In the genomic region with DNA sequence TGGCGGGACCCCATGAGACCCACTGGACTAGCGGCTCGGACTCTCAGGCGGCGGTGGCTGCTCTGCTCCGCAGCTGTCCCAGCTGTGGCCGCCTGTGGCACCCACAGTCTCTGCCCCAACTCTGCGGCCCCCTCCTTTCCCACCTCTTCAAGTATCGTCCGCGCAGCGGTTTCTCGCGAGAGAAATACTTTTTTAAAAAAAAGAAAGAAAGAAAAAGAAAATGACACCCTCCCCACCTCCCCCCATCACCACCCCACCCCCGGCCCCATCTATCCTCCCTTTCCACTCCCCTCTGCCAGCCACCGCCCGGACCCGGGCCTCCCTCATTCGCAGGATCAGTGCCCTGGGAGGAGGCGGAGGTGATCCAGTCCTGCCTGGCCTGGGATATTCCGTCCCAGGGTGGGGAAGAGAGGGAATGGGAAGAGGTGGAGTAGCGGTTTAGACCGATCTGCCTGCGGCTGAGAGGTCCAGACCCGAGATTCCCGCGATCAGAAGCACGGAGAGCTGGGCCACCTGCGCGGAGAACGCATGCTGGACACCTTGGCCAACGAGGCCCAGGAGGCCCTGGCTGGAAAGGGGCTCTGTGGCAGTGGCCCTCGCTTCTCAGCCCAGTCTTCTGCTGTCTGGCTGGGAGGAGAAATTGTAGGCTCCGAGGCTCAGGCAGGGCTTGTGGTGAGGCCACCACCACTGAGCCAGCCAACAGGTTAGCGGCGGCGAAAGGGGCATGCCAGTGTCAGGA, we compare ENCODE assay signal across 8 mouse cellular contexts. TPM values are rescaled to one million over a fixed set of nuclear protein-coding genes. Genes with fewer than 3 reads are reported as not detected.
DNase-seq lines count a peak whose midpoint lies in the region; ATAC-seq and TF ChIP-seq lines count a peak whose summit lies in the region.

No protein-coding gene starts in this region.

- peak overlapping the region; percentile 58 for H3K4me3 ChIP-seq in forebrain, postnatal 0 days (ENCODE audit: low read depth, low read length)
- peak overlapping the region; percentile 75 for H3K4me3 ChIP-seq in hindbrain, embryonic 15.5 days
- H3K4me3 ChIP-seq in liver, embryonic 15.5 days (replicated peaks), result peak overlapping the region; percentile 35
- H3K4me3 ChIP-seq in neural tube, embryonic 13.5 days, result peak overlapping the region; percentile 76

- peaks cover 13% of the 10 kb centered on the region; the same call in 1 of the 2 replicates for H3K4me1 ChIP-seq in forebrain, postnatal 0 days (ENCODE audit: insufficient read depth)
- H3K4me1 ChIP-seq in hindbrain, embryonic 15.5 days (replicated peaks), result peaks cover 18% of the 10 kb centered on the region
- H3K4me1 ChIP-seq in liver, embryonic 15.5 days (replicated peaks), result no peaks in the 10 kb centered on the region
- peaks cover 19% of the 10 kb centered on the region for H3K4me1 ChIP-seq in neural tube, embryonic 13.5 days (replicated peaks)

- H3K27ac ChIP-seq in forebrain, postnatal 0 days (ENCODE audit: low read depth, low read length), result peak overlapping the region; percentile 77
- peak overlapping the region; percentile 70 for H3K27ac ChIP-seq in hindbrain, embryonic 15.5 days (replicated peaks)
- H3K27ac ChIP-seq in liver, embryonic 15.5 days (replicated peaks), result no peak overlapping the region
- H3K27ac ChIP-seq in neural tube, embryonic 13.5 days (replicated peaks), result peak overlapping the region; percentile 55

- peak overlapping the region; percentile 79 for H3K4me2 ChIP-seq in forebrain, postnatal 0 days (ENCODE audit: low read depth)
- peak overlapping the region; percentile 94 for H3K4me2 ChIP-seq in hindbrain, embryonic 15.5 days
- H3K4me2 ChIP-seq in liver, embryonic 15.5 days, result peak overlapping the region; percentile 47
- peak overlapping the region; percentile 98 for H3K4me2 ChIP-seq in neural tube, embryonic 13.5 days

- peak; percentile 92 for ATAC-seq in forebrain, postnatal 0 days
- ATAC-seq in hindbrain, embryonic 15.5 days (ENCODE audit: low FRiP score, low read depth), result peak; percentile 88
- peak; percentile 47 for ATAC-seq in liver, embryonic 15.5 days (ENCODE audit: insufficient read depth)
- ATAC-seq in neural tube, embryonic 13.5 days (ENCODE audit: low read depth), result peak; percentile 90
- no peak for ATAC-seq in erythroid progenitor cell, adult 5-6 weeks (replicated peaks; ENCODE audit: low FRiP score, poor library complexity, severe bottlenecking)

- peak; percentile 34 to 35 for DNase-seq in cerebellum, postnatal 25 days
- no peak for DNase-seq in cerebellum, adult 9-11 months
- peak; percentile 42 for DNase-seq in adrenal gland, postnatal 25 days
- peak; percentile 85 for DNase-seq in forebrain, postnatal 0 days

- TF ChIP-seq CTCF in forebrain, postnatal 0 days (IDR thresholded peaks at IDR 0.05; ENCODE audit: low read depth), result no peak

- H3K9me3 ChIP-seq in forebrain, postnatal 0 days (ENCODE audit: low read length), result no peaks in the 10 kb centered on the region
- H3K9me3 ChIP-seq in hindbrain, embryonic 15.5 days, result no peaks in the 10 kb centered on the region
- no peaks in the 10 kb centered on the region for H3K9me3 ChIP-seq in liver, embryonic 15.5 days (replicated peaks)
- no peaks in the 10 kb centered on the region for H3K9me3 ChIP-seq in neural tube, embryonic 13.5 days

- no peaks in the 10 kb centered on the region for H3K36me3 ChIP-seq in forebrain, postnatal 0 days (ENCODE audit: insufficient read depth)
- no peaks in the 10 kb centered on the region for H3K36me3 ChIP-seq in hindbrain, embryonic 15.5 days
- H3K36me3 ChIP-seq in liver, embryonic 15.5 days (replicated peaks), result no peaks in the 10 kb centered on the region
- H3K36me3 ChIP-seq in neural tube, embryonic 13.5 days, result no peaks in the 10 kb centered on the region

- H3K9ac ChIP-seq in forebrain, postnatal 0 days, result peak overlapping the region; percentile 63
- peak overlapping the region; percentile 55 for H3K9ac ChIP-seq in hindbrain, embryonic 15.5 days
- no peak overlapping the region for H3K9ac ChIP-seq in liver, embryonic 15.5 days
- H3K9ac ChIP-seq in neural tube, embryonic 13.5 days, result peak overlapping the region; percentile 78

- WGBS in forebrain, postnatal 0 days, result 1% methylated on average over 37 of the region's 37 CpGs
- WGBS in hindbrain, embryonic 15.5 days, result 2% methylated on average over 37 of the region's 37 CpGs
- 3% methylated on average over 37 of the region's 37 CpGs for WGBS in liver, embryonic 15.5 days (ENCODE audit: insufficient replicate concordance)
- under 1% methylated on average over 37 of the region's 37 CpGs for WGBS in neural tube, embryonic 13.5 days

- no peaks in the 10 kb centered on the region for H3K27me3 ChIP-seq in forebrain, postnatal 0 days (ENCODE audit: insufficient read depth, low read length)
- no peaks in the 10 kb centered on the region for H3K27me3 ChIP-seq in hindbrain, embryonic 15.5 days
- peaks cover 72% of the 10 kb centered on the region for H3K27me3 ChIP-seq in liver, embryonic 15.5 days
- peaks cover 36% of the 10 kb centered on the region for H3K27me3 ChIP-seq in neural tube, embryonic 13.5 days

RNA-seq across cellular contexts. Expression of a gene that starts 1.3 kb away (rescaled TPM):
- 26.3 and 28.8 TPM in 2 replicates for total RNA-seq in adrenal gland, postnatal 25 days (2021)
- 10.7 and 16.7 TPM in 2 replicates for total RNA-seq in forebrain, postnatal 0 days (2014; rRNA removed)
- 1.1 and 1.7 TPM in 2 replicates for polyA plus RNA-seq in forebrain, postnatal 0 days (2015; fragmentation: Nextera tagmentation; extraction: Ambion mirVana)
- 2.8 and 3.0 TPM in 2 replicates for polyA plus RNA-seq in hindbrain, embryonic 15.5 days (2015; fragmentation: Nextera tagmentation; extraction: Ambion mirVana)
- 1.1 and 1.2 TPM in 2 replicates for polyA plus RNA-seq in liver, embryonic 15.5 days (2015; fragmentation: Nextera tagmentation; extraction: Ambion mirVana)
- polyA plus RNA-seq in neural tube, embryonic 13.5 days (2015; fragmentation: Nextera tagmentation; extraction: Ambion mirVana), result 3.6 and 4.4 TPM in 2 replicates
- under 0.01 TPM in 2 replicates for total RNA-seq in erythroid progenitor cell, adult 5-6 weeks (2015; ENCODE audit: low replicate concordance)
- under 0.01 and 0.83 TPM in 2 replicates for total RNA-seq in erythroid progenitor cell, adult 5-6 weeks (2017; ENCODE audit: low replicate concordance)

RNA-seq across cellular contexts. Expression of a gene that starts 1.6 kb away (rescaled TPM):
- not detected in 2 replicates for total RNA-seq in adrenal gland, postnatal 25 days (2021)
- total RNA-seq in forebrain, postnatal 0 days (2014; rRNA removed), result 0.05 and 0.15 TPM in 2 replicates
- polyA plus RNA-seq in forebrain, postnatal 0 days (2015; fragmentation: Nextera tagmentation; extraction: Ambion mirVana), result 0.09 and 0.23 TPM in 2 replicates
- 0.13 and 0.16 TPM in 2 replicates for polyA plus RNA-seq in hindbrain, embryonic 15.5 days (2015; fragmentation: Nextera tagmentation; extraction: Ambion mirVana)
- 0.03 and 0.08 TPM in 2 replicates for polyA plus RNA-seq in liver, embryonic 15.5 days (2015; fragmentation: Nextera tagmentation; extraction: Ambion mirVana)
- polyA plus RNA-seq in neural tube, embryonic 13.5 days (2015; fragmentation: Nextera tagmentation; extraction: Ambion mirVana), result not detected in 2 replicates
- not detected in 2 replicates for total RNA-seq in erythroid progenitor cell, adult 5-6 weeks (2015; ENCODE audit: low replicate concordance)
- total RNA-seq in erythroid progenitor cell, adult 5-6 weeks (2017; ENCODE audit: low replicate concordance), result not detected in 2 replicates

Comparison
In these comparisons a context has a peak if more than half of its experiments do, and no peak if none do; other contexts are left out.
1. H3K4me2 ChIP-seq: peak in every context shown above with its lines; median percentile 98 in neural tube, embryonic 13.5 days; 94 in hindbrain, embryonic 15.5 days; 79 in forebrain, postnatal 0 days; 47 in liver, embryonic 15.5 days.